Mouse (Mus musculus) intestine, embryonic 15.5 days (tissue): Measurements from ENCODE around the gene Sqor. TPM values are rescaled to one million over a fixed set of nuclear protein-coding genes. Genes with fewer than 3 reads are reported as not detected.

Experiments
- ATAC-seq: fragments of 200-750 bp; cut with Nextera tagmentation; 2 replicates; pipeline ENCODE4 v1.8.0; 2017; ENCODE audit warnings: moderate TSS enrichment, moderate library complexity
- H3K27ac ChIP-seq: fragments of 300-500 bp; sonication (generic); 2 replicates; pipeline ENCODE4 v1.5.1; 2015; ENCODE audit warnings: mild to moderate bottlenecking, inconsistent platforms
- H3K27me3 ChIP-seq: fragments of 300-500 bp; sonication (generic); replicated peaks from 2 replicates; pipeline ENCODE4 v1.6.1; 2015; ENCODE audit warnings: inconsistent platforms
- H3K36me3 ChIP-seq: fragments of 300-500 bp; sonication (generic); 2 replicates; pipeline ENCODE4 v1.6.1; 2015; ENCODE audit warnings: inconsistent platforms
- H3K4me1 ChIP-seq: fragments of 300-500 bp; sonication (generic); replicated peaks from 2 replicates; pipeline ENCODE4 v1.6.1; 2015; ENCODE audit warnings: inconsistent platforms
- H3K4me2 ChIP-seq: fragments of 300-500 bp; sonication (generic); replicated peaks from 2 replicates; pipeline ENCODE4 v1.6.1; 2015; ENCODE audit warnings: mild to moderate bottlenecking, inconsistent platforms
- H3K4me3 ChIP-seq: fragments of 300-500 bp; sonication (generic); replicated peaks from 2 replicates; pipeline ENCODE4 v1.5.1; 2015; ENCODE audit warnings: inconsistent platforms
- H3K9ac ChIP-seq: fragments of 300-500 bp; sonication (generic); 2 replicates; pipeline ENCODE4 v1.6.1; 2015; ENCODE audit warnings: inconsistent platforms
- H3K9me3 ChIP-seq: fragments of 300-500 bp; sonication (generic); 2 replicates; pipeline ENCODE4 v1.6.1; 2016; ENCODE audit warnings: inconsistent platforms
- WGBS: fragments of 180-500 bp; shearing (Covaris S2); methylation state at CpG from one replicate; pipeline ENCODE4 v1.1.7; 2015; 5-methylcytosine and 5-hydroxymethylcytosine counted together
- polyA plus RNA-seq: library from polyadenylated mRNA; unstranded; fragments of >200 nt; fragmentation: Nextera tagmentation; extraction: Ambion mirVana; gene quantifications from 2 replicates; pipeline ENCODE4 v1.2.1, GENCODE M21; 2015

Gene Sqor
- polyA plus RNA-seq, 1 experiment from 2014 or later: 25.7 TPM

DNA sequence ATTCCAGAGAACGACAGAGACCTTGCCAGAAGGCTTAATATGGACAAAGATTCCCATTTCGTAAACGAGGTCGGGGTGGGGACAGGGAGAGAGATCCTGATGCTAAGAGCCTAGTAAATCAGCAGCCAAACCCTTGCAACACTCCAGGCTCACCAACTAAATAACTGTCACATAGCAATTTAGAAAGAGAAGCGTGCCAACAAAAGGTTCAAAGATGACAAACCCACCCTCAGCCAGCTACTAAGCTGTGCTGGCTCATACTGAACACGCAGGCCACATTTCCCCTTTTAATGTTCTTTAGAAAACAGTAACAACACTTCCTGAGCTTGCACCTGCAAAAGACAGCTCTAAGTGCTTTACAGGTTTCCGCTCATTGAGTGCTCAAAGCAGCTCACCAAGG lies 24.3 kb downstream of the Sqor start:
- Histone ChIP-seq H3K9ac (no peak overlapping the region), H3K4me2 (no peak overlapping the region), H3K9me3 (no peaks in the 10 kb centered on the region), H3K4me1 (0 out of 2 replicates have a peak, but pooled peaks cover 2% of the 10 kb centered on the region), H3K27ac (no peak overlapping the region), H3K4me3 (no peak overlapping the region), H3K36me3 (no peaks in the 10 kb centered on the region), H3K27me3 (no peaks in the 10 kb centered on the region)
- 0 out of 2 replicates have a peak, but pooled peaks have one; percentile 28 for ATAC-seq
- 64% methylated on average over 7 of the region's 7 CpGs for WGBS

DNA sequence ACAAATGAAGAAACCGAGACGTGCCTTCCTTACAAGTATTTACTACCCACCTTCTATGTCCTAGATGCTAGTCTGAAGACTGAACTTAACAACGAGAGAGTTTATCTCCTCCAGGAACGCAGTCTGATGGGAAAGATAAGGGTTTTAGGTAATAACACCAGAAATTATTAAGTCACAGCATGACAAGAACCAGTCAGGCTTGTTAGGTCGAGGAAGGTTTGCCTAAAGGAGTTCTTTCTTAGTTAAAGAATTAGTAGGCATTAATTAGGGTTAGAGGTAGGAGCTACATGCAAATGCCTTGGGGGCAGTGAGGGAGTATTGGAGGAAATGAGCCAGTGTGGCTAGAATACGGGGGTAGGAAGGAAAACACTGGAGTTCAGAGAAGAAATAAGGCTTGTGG lies 24.7 kb downstream of the Sqor start:
- Histone ChIP-seq H3K4me2 (no peak overlapping the region), H3K4me1 (0 out of 2 replicates have a peak, but pooled peaks cover 2% of the 10 kb centered on the region), H3K27ac (no peak overlapping the region), H3K36me3 (no peaks in the 10 kb centered on the region), H3K9ac (no peak overlapping the region), H3K27me3 (no peaks in the 10 kb centered on the region), H3K4me3 (no peak overlapping the region), H3K9me3 (no peaks in the 10 kb centered on the region)
- WGBS: 66% methylated on average over 6 of the region's 6 CpGs
- no peak for ATAC-seq

DNA sequence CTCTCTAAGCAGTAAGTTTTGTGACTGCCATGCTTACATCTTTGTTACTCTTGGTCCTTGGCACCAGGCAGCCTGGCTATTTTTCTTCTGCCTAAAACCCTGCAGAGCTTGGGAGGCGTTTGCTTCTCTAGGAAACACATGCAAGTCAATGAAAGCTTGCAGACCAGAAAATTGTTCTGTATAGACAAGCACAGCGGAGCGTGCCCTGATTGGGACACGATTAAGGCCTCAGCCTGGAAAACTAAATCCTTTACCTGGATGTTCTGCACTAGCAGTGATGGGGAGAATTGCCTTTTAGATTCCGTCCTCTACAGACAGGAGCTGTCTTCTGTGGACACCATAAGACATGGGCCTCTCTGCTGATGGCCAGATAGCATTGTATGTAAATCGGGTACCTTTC lies 39.4 kb downstream of the Sqor start:
- H3K9ac ChIP-seq: no peak overlapping the region
- H3K4me3 ChIP-seq: no peak overlapping the region
- H3K27ac ChIP-seq: no peak overlapping the region
- H3K4me2 ChIP-seq: no peak overlapping the region
- no peaks in the 10 kb centered on the region for H3K36me3 ChIP-seq
- no peaks in the 10 kb centered on the region for H3K9me3 ChIP-seq
- no peaks in the 10 kb centered on the region for H3K27me3 ChIP-seq
- ATAC-seq: no peak
- no peaks in the 10 kb centered on the region for H3K4me1 ChIP-seq
- 88% methylated on average over 6 of the region's 6 CpGs for WGBS

DNA sequence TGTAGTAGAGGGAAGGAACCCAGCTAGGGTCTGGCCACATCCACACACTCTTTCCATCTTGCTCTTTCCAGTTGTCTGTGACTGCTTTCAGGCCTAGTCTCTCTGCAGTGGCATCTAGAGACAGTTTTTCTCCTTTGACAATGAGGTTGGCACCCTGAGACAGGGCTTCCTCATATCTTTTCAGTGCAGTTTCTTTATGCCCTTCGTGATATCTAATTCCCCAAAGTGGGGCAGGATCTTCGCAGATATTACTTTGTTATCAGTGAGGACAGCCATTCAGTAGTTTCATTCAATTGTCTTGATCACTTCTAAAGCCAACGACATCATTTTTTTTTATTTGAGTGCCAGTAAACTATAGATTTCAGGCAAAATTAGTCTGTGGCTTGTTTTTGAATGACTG lies 41.0 kb downstream of the Sqor start:
- Histone ChIP-seq H3K9me3 (no peaks in the 10 kb centered on the region), H3K36me3 (no peaks in the 10 kb centered on the region), H3K27ac (no peak overlapping the region), H3K9ac (no peak overlapping the region), H3K4me2 (no peak overlapping the region), H3K4me1 (no peaks in the 10 kb centered on the region), H3K4me3 (no peak overlapping the region), H3K27me3 (no peaks in the 10 kb centered on the region)
- ATAC-seq: no peak
- 88% methylated on average over 3 of the region's 3 CpGs for WGBS

DNA sequence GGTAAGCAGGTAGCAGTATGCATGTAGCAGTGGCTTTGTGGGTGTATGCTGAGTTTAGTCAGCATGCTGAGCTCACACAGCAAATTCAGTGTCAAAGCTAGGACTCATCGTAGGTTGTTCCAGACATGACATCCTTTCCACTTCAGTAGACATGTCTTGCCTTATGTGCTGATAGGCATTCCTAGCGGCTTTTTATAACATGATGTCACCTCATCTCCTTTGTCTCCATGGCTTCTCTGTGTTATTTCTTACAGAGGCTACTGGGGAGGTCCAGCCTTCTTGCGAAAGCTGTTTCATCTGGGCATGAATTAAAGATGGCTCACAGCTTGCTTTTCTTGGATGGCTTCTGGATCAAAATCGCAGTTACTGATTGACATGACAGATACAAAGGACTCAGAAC lies 44.0 kb downstream of the Sqor start:
- H3K4me2 ChIP-seq: no peak overlapping the region
- no peak overlapping the region for H3K27ac ChIP-seq
- H3K4me3 ChIP-seq: no peak overlapping the region
- no peak overlapping the region for H3K9ac ChIP-seq
- H3K27me3 ChIP-seq: no peaks in the 10 kb centered on the region
- no peaks in the 10 kb centered on the region for H3K36me3 ChIP-seq
- no peaks in the 10 kb centered on the region for H3K9me3 ChIP-seq
- 85% methylated on average over 4 of the region's 4 CpGs for WGBS
- no peak for ATAC-seq
- H3K4me1 ChIP-seq: no peaks in the 10 kb centered on the region

DNA sequence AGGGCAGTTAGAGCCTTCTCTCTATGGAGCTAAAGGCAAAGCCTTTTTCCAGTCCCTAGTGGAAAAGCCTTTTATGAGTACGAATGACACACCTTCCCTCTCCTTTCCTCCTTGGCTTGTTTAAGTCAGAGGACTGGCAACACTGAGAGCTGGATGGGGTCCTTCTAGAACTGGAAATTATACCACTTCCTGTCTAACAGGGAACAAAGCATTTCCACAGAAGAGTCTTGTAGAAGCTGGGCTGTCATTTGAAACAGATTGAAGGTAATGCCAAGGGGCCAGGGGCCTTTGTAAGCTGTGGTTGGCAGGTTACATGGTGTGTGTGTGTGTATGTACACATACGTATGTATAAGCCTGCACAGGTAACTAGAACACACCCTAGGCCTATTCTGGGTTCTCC lies 51.9 kb downstream of the Sqor start:
- H3K4me1 ChIP-seq: no peaks in the 10 kb centered on the region
- no peak overlapping the region for H3K4me2 ChIP-seq
- no peaks in the 10 kb centered on the region for H3K36me3 ChIP-seq
- no peak for ATAC-seq
- H3K9ac ChIP-seq: no peak overlapping the region
- H3K27ac ChIP-seq: no peak overlapping the region
- no peak overlapping the region for H3K4me3 ChIP-seq
- no peaks in the 10 kb centered on the region for H3K27me3 ChIP-seq
- no peaks in the 10 kb centered on the region for H3K9me3 ChIP-seq
- WGBS: 82% methylated on average over 2 of the region's 2 CpGs

DNA sequence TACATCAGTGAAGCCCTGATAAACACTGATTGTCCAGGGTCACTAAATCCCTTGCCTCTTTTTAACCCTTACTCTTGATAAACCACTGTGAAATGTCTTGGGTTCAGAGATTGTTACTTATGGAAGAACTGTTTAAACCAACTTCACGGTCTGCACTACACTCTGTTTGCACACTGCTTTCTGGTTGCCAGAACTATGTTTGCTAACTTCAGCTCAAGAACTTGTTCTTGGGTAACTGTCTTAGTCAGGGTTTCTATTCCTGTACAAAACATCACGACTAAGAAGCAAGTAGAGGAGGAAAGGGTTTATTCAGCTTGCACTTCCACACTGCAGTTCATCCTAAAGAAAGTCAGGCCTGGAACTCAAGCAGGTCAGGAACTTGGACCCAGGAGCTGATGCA lies 56.2 kb downstream of the Sqor start:
- Histone ChIP-seq H3K36me3 (no peaks in the 10 kb centered on the region), H3K4me1 (no peaks in the 10 kb centered on the region), H3K27ac (no peak overlapping the region), H3K9ac (no peak overlapping the region), H3K4me3 (no peak overlapping the region), H3K27me3 (no peaks in the 10 kb centered on the region), H3K4me2 (no peak overlapping the region), H3K9me3 (no peaks in the 10 kb centered on the region)
- 43% methylated on average over 2 of the region's 2 CpGs for WGBS
- ATAC-seq: no peak

DNA sequence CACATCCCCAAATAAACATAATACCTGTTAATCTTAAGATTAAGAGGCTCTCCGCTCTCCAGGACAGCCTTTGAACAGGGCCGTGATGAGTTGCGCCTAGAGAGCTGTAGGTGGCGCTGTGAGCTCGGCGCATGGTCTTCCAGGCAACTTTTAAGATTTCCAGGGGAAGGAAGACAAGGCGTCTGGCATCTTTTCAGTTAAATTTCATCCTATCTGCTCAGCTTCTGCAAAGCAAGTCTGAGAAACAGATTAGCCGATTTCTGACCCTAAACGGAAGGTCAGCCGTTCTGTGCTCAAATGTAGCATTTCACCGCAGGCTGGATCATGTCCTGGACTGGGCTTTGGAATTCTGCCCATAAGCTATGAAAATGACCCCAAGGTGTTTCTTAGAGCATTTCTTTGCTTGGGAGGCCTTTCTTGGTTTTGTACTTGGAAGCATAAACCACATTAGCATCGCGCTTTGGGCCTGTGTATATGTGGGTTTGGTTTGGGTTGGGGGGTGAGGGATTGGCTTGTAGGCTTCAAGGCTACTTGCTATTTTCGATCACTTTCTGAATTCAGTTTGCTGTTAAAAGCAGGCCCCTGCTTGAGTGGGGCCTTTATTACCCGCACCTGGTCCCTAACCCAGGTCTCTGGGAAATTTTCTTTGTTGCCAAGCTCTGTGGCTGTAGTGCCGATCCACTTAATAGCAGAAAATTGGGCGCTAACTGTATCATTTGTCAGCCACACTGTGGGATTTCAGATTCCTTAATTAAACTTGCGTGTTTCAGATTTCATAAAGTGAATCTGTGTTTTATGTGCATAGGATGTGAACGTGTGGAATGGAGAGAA lies 60.6 kb downstream of the Sqor start:
- no peak overlapping the region for H3K4me3 ChIP-seq

DNA sequence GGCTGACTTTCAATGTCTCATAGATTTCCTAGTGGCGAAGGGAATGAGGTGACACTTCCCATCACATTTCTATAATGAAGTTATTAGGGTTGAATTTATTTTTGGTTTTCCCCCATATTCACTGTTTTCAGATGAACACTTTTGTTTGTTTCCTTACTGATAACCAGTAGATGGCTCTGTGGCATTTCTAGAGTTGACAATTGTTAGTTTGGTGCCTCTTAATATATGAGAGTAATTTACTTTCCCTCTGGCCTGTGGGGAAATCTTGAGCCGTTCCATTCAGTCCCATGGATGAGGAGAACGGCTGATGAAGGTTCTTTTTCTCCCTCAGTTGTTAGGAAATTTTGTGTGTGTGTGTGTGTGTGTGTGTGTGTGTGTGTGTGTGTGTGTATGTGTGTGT lies 61.3 kb downstream of the Sqor start:
- Histone ChIP-seq H3K4me1 (no peaks in the 10 kb centered on the region), H3K36me3 (no peaks in the 10 kb centered on the region), H3K27me3 (no peaks in the 10 kb centered on the region), H3K4me2 (no peak overlapping the region), H3K27ac (no peak overlapping the region), H3K4me3 (no peak overlapping the region), H3K9ac (no peak overlapping the region), H3K9me3 (no peaks in the 10 kb centered on the region)
- no peak for ATAC-seq
- WGBS: 67% methylated on average over 3 of the region's 3 CpGs

More for the DNA sequence above, 60.6 kb downstream of the Sqor start:
- no peaks in the 10 kb centered on the region for H3K27me3 ChIP-seq
- 34% methylated on average over 19 of the region's 19 CpGs for WGBS
- H3K9ac ChIP-seq: no peak overlapping the region
- H3K9me3 ChIP-seq: no peaks in the 10 kb centered on the region
- H3K36me3 ChIP-seq: no peaks in the 10 kb centered on the region
- peak; percentile 72 for ATAC-seq
- H3K27ac ChIP-seq: no peak overlapping the region
- H3K4me1 ChIP-seq: no peaks in the 10 kb centered on the region
- H3K4me2 ChIP-seq: 0 out of 2 replicates have a peak overlapping the region, but pooled peaks have one; percentile 5

DNA sequence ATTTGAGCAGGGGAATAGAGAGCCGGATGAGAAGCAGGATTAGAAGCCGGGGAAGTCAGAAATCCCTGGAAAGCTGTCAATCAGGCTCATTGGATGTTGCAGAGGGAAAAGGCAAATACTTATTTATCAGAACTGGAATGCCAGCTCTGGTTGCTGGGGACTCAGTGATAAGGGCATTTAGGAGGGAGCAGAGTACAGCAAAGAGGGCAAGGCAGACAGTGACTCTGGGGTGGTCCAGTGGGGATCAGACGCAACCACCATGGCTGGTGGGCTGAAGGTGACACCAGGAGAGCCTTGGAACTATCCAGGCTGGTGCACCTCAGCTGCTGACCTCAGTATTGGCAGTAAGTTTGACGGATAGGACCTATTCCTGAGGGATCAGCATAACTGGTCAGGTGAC lies 89.6 kb downstream of the Sqor start:
- Histone ChIP-seq H3K4me3 (no peak overlapping the region), H3K27me3 (no peaks in the 10 kb centered on the region), H3K9ac (no peak overlapping the region), H3K9me3 (no peaks in the 10 kb centered on the region), H3K27ac (no peak overlapping the region), H3K4me2 (no peak overlapping the region), H3K36me3 (no peaks in the 10 kb centered on the region), H3K4me1 (no peaks in the 10 kb centered on the region)
- 82% methylated on average over 4 of the region's 4 CpGs for WGBS
- ATAC-seq: no peak

DNA sequence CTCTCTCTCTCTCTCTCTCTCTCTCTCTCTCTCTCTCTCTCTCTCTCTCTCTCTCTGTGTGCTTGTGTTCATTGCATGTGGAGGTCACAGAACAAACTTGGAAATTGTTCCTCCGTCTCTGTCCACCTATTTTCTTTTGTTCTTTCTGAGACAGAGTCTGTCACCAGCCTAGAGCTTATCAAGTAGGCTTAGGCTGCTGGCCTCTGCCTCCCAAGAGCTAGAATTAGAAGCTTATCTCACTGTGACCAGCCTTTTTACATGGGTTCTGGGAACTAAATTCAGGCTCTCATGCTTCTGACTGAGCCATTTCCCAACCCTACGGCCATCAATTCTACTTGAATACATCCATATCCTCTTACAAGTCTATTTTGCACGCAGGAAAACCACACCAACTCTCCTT lies 90.3 kb downstream of the Sqor start:
- H3K36me3 ChIP-seq: no peaks in the 10 kb centered on the region
- 75% methylated on average over 3 of the region's 3 CpGs for WGBS
- H3K9ac ChIP-seq: no peak overlapping the region
- no peaks in the 10 kb centered on the region for H3K4me1 ChIP-seq
- no peak overlapping the region for H3K4me2 ChIP-seq
- H3K9me3 ChIP-seq: no peaks in the 10 kb centered on the region
- H3K27me3 ChIP-seq: no peaks in the 10 kb centered on the region
- H3K4me3 ChIP-seq: no peak overlapping the region
- no peak for ATAC-seq
- no peak overlapping the region for H3K27ac ChIP-seq
